Mouse (Mus musculus) G1E (cell line): ENCODE results near the gene Tmtc1. TPM values are rescaled to one million over a fixed set of nuclear protein-coding genes. Genes with fewer than 3 reads are reported as not detected.
A peak's percentile ranks its signal among the peaks of the same experiment; 100 is the strongest.

Experiments used
- ATAC-seq: 2 replicates; pipeline ENCODE4 v1.8.0; 2016; ENCODE audit warnings: mild to moderate bottlenecking; ENCODE audit not compliant: insufficient number of reproducible peaks, poor library complexity, low FRiP score, severe bottlenecking; ENCODE audit errors: extremely low read depth
- DNase-seq: peaks from one replicate; pipeline ENCODE4 v3.0.0; 2012; ENCODE audit warnings: low spot score
- H3K27me3 ChIP-seq: 2 replicates; pipeline ENCODE4 v1.6.1; 2012; ENCODE audit warnings: mild to moderate bottlenecking, low read length, inconsistent platforms; ENCODE audit not compliant: insufficient read depth
- H3K36me3 ChIP-seq: replicated peaks from 2 replicates; pipeline ENCODE3; 2012; ENCODE audit warnings: mild to moderate bottlenecking, inconsistent platforms
- H3K4me1 ChIP-seq: 2 replicates; pipeline ENCODE4 v1.6.1; 2012; ENCODE audit warnings: low read depth, low read length, inconsistent platforms, mixed read lengths; ENCODE audit not compliant: insufficient read depth
- H3K4me3 ChIP-seq: 2 replicates; pipeline ENCODE4 v1.5.1; 2012; ENCODE audit warnings: low read depth, mild to moderate bottlenecking, inconsistent platforms, low read length, moderate library complexity, mixed read lengths
- H3K9me3 ChIP-seq: replicated peaks from 2 replicates; pipeline ENCODE4 v1.6.1; 2012; ENCODE audit warnings: inconsistent platforms
- CTCF ChIP-seq: IDR thresholded peaks from 2 replicates; pipeline ENCODE4 v1.5.1; 2012; ENCODE audit warnings: low read depth, low read length, inconsistent platforms, mixed read lengths
- GATA1 ChIP-seq: IDR thresholded peaks from 2 replicates; pipeline ENCODE4 v1.6.1; 2012; ENCODE audit warnings: borderline replicate concordance, low read length, inconsistent platforms, mixed read lengths
- GATA2 ChIP-seq: IDR thresholded peaks from 2 replicates; pipeline ENCODE4 v1.6.1; 2012; ENCODE audit warnings: low read depth, low read length, inconsistent platforms, borderline replicate concordance
- POLR2AphosphoS5 ChIP-seq: IDR thresholded peaks from 2 replicates; pipeline ENCODE4 v1.6.1; 2012; ENCODE audit warnings: low read depth, low read length, inconsistent platforms; ENCODE audit not compliant: insufficient replicate concordance
- TAL1 ChIP-seq: conservative IDR thresholded peaks from 2 replicates; pipeline ENCODE4 v1.6.1; 2012; ENCODE audit warnings: low read depth, low read length, inconsistent platforms, mixed read lengths
- polyA plus RNA-seq: library from polyadenylated mRNA; stranded (reverse); fragments of >175 nt; gene quantifications from 2 replicates; pipeline ENCODE4 v1.2.3, GENCODE M21; 2012
- total RNA-seq, 2 experiments: library from RNA; stranded (forward) in 1 of 2; stranded (reverse) in 1 of 2; fragments of 200-1000 nt in 1 of 2; fragments of >200 nt in 1 of 2; fragmentation: Nextera tagmentation in 1 of 2; gene quantifications; 2 replicates each; pipeline ENCODE4 v1.2.3; 2014 to 2017

Tmtc1 gene
- total and polyA plus RNA-seq, 3 experiments = 0.05 TPM; not detected in 2

DNA sequence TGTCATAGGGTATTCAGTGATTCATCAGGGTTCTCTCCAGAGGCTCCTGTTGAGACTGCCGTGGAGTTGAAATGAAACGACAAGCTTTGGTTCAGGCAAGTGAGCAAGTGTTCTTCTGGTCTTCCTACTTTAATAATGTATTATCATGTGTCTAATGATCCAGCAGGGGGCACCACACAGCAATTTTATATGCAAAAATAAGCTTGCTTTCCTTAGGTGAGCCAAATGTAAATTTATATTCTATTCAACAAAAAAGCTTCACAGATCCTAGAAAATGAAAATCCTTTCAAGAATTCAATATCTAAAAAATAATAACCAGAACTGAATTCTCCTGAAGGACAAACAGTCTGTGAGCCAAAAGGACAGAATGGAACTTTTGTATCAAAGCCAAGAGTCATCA is 195.6 kb downstream of the Tmtc1 start:
- Histone ChIP-seq H3K4me1 (no peaks in the 10 kb centered on the region), H3K36me3 (no peaks in the 10 kb centered on the region), H3K4me3 (no peak overlapping the region), H3K9me3 (no peaks in the 10 kb centered on the region), H3K27me3 (peaks cover 6% of the 10 kb centered on the region)
- DNase-seq (no peak), ATAC-seq (no peak)
- TF ChIP-seq TAL1 = no peak
- TF ChIP-seq CTCF = 0 out of 2 replicates have a peak, but pooled peaks have one; percentile 3
- no peak for TF ChIP-seq GATA2

DNA sequence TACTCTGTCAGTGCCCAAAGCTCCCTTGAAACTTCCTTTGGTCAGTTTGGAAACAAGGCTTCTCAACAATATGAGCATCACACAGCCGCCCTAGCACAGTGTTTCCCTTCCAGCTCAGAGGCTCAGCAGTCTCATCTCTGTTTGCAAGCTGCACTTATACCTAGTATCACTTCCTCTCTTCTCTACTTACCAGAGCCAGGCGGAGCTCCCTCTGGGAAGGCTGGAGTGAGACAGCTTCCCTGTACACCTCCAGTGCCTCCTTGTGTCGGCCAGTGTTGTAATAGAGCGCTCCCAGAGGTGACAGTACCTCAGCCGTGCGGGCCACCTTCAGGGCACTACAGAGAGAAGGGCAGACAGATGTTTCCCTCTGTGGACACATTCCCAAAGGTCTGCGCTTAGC is 197.6 kb downstream of the Tmtc1 start:
- Histone ChIP-seq H3K4me3 (no peak overlapping the region), H3K27me3 (peaks cover 9% of the 10 kb centered on the region), H3K4me1 (no peaks in the 10 kb centered on the region), H3K9me3 (no peaks in the 10 kb centered on the region), H3K36me3 (no peaks in the 10 kb centered on the region)
- ATAC-seq (no peak), DNase-seq (no peak)
- TF ChIP-seq CTCF = no peak
- TF ChIP-seq POLR2AphosphoS5 = no peak
- TF ChIP-seq TAL1 = no peak
- no peak for TF ChIP-seq GATA1

DNA sequence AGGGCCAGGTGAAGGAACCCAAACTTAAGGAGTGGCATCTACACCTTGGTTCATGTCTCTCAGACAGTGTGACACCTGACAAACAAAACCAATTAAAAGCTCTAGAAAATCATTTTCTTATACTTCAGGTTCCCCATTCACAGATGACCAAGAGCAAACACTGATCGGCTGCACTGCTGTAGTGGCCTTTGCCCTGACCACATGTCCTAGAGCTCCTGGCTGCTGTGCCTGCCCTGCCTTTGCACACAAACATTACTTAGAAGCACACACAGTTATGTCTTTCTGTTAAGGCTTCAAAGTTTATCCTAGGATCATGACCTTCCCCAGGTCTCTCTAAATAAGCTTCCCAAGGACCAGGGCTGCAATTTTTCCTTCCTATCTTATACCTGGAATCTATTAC is 199.4 kb downstream of the Tmtc1 start:
- H3K36me3 ChIP-seq = no peaks in the 10 kb centered on the region
- H3K9me3 ChIP-seq = no peaks in the 10 kb centered on the region
- H3K4me3 ChIP-seq = no peak overlapping the region
- no peak for ATAC-seq
- H3K4me1 ChIP-seq = no peaks in the 10 kb centered on the region
- TF ChIP-seq TAL1 (no peak), GATA1 (no peak), CTCF (no peak), POLR2AphosphoS5 (no peak), GATA2 (no peak)
- H3K27me3 ChIP-seq = peaks cover 9% of the 10 kb centered on the region; the same call in 1 of the 2 replicates
- DNase-seq = no peak

DNA sequence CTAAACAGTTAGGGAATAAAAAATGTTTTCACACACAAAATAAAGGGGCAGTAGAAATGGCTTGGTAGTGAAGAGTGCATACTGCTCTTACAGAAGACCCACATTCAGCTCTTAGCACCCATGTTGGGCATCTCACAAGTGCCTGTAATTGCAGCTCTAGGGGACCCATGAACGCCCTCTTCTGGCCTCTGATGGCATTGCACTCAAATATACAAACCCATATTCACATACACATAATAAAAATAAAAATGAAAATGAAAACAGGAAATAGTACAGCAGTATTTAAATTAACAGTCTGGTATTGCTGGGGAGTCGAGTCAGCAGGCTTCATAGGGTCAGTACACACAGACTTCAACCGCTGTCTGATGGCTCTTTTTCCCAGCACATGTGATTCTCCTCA is 201.9 kb downstream of the Tmtc1 start:
- peaks cover 14% of the 10 kb centered on the region for H3K27me3 ChIP-seq
- no peak for TF ChIP-seq GATA1
- TF ChIP-seq POLR2AphosphoS5 = no peak
- no peak for TF ChIP-seq TAL1
- TF ChIP-seq CTCF = no peak
- TF ChIP-seq GATA2 = no peak
- H3K4me3 ChIP-seq = no peak overlapping the region
- H3K9me3 ChIP-seq = no peaks in the 10 kb centered on the region
- no peaks in the 10 kb centered on the region for H3K36me3 ChIP-seq
- no peaks in the 10 kb centered on the region for H3K4me1 ChIP-seq
- ATAC-seq = no peak
- no peak for DNase-seq

DNA sequence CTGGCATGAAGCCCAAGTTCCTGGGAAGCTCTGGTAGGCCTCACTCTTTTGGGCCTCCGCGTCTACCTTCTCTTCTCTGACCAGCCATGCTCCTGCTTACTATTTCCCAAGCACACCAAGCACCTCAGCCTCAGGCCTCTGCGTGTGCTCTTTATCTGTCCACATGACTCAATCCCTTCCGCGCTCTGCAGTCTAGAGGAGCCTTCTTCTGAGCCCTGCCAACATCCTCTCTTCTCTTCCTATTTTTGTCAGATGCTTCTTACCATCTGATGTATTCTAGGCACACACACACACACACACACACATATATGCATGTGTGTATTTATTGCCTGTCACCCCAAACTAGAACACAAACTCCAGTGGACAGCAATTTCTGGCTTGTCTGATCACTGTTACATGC is 202.5 kb downstream of the Tmtc1 start:
- no peaks in the 10 kb centered on the region for H3K4me1 ChIP-seq
- no peak for TF ChIP-seq TAL1
- TF ChIP-seq GATA1 = no peak
- TF ChIP-seq CTCF = no peak
- TF ChIP-seq POLR2AphosphoS5 = no peak
- no peak for TF ChIP-seq GATA2
- ATAC-seq (no peak), DNase-seq (no peak)
- H3K27me3 ChIP-seq = peaks cover 14% of the 10 kb centered on the region
- H3K36me3 ChIP-seq = no peaks in the 10 kb centered on the region
- no peak overlapping the region for H3K4me3 ChIP-seq
- H3K9me3 ChIP-seq = no peaks in the 10 kb centered on the region

DNA sequence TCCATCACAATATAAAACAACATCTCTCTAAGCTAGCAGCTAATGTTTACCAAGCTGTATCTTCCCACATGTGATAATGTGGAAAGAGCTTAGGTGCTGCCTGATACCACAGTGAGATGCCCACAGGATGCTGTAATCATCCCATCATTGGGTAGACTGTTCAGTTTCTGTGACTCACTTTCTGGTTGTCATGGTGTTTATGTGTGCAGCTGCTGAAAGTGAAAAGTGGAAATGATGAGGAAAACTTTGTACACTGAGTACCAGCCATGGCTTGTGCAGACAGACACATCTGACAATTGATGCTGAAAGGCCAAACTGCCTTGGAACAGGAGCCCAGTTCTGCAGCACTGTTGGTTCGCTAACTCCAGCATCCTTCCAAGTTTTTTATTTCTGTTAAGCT is 204.9 kb downstream of the Tmtc1 start:
- Histone ChIP-seq H3K4me3 (no peak overlapping the region), H3K9me3 (no peaks in the 10 kb centered on the region), H3K27me3 (peaks cover 15% of the 10 kb centered on the region), H3K36me3 (no peaks in the 10 kb centered on the region), H3K4me1 (no peaks in the 10 kb centered on the region)
- DNase-seq (no peak), ATAC-seq (no peak)
- TF ChIP-seq POLR2AphosphoS5 (no peak), GATA1 (no peak), TAL1 (no peak), CTCF (no peak), GATA2 (no peak)

DNA sequence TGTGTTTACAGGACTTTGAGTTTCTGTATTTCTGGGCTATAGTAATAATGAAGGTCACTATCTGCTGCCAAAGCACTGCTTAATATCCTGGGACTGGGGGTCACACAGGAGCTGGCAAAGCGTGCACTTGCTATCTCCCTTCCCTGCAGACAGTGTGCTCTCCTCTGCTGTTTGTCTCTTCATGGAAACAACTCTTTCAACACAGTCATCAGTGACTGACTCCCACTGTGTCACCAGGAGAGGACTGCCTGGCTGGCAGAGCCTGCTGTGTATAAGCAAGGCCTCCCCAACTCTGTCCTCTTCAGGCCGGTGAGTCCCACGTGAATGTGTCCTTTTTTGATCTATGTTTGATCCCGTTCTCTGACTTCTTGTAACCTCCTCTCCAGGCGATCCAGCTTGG is 206.7 kb downstream of the Tmtc1 start:
- Histone ChIP-seq H3K36me3 (no peaks in the 10 kb centered on the region), H3K4me3 (no peak overlapping the region), H3K27me3 (peaks cover 11% of the 10 kb centered on the region), H3K4me1 (no peaks in the 10 kb centered on the region), H3K9me3 (no peaks in the 10 kb centered on the region)
- DNase-seq (no peak), ATAC-seq (no peak)
- TF ChIP-seq GATA1 (no peak), TAL1 (no peak), CTCF (no peak), POLR2AphosphoS5 (no peak), GATA2 (no peak)
